Mouse (Mus musculus): Measurements from ENCODE around the gene Ccdc27.
A peak's percentile ranks its signal among the peaks of the same experiment; 100 is the strongest.

Gene Ccdc27

GRCm38 (mm10) chr4:154042577-154042976, at the start of gene Ccdc27:
TSS of gene Ccdc27 (minus strand) at chr4:154042677.
- no peak for DNase-seq

GRCm38 (mm10) chr4:154091356-154091755, 48.9 kb upstream of the Ccdc27 start:
- DNase-seq, result no peak

- no peak for DNase-seq
These were observed 46.7 kb upstream of the Ccdc27 start for GRCm38 (mm10) chr4:154089205-154089604.

- no peak for DNase-seq
These were observed 44.0 kb upstream of the Ccdc27 start for GRCm38 (mm10) chr4:154086436-154086835.

- no peak for DNase-seq
These were observed 43.4 kb upstream of the Ccdc27 start for GRCm38 (mm10) chr4:154085856-154086255.

GRCm38 (mm10) chr4:154081974-154082373, 39.5 kb upstream of the Ccdc27 start:
- no peak for DNase-seq

GRCm38 (mm10) chr4:154081021-154081420, 38.5 kb upstream of the Ccdc27 start:
- peak; percentile 48 to 63 for DNase-seq

GRCm38 (mm10) chr4:154080211-154080610, 37.7 kb upstream of the Ccdc27 start:
- no peak for DNase-seq

GRCm38 (mm10) chr4:154071941-154072340, 29.5 kb upstream of the Ccdc27 start:
- DNase-seq, result no peak

- DNase-seq, result no peak
These were observed 29.0 kb upstream of the Ccdc27 start for GRCm38 (mm10) chr4:154071521-154071920.

GRCm38 (mm10) chr4:154070896-154071295, 28.4 kb upstream of the Ccdc27 start:
- DNase-seq, result peak; percentile 25 to 35

- DNase-seq, result peak; percentile 38 to 53
These were observed 22.6 kb upstream of the Ccdc27 start for GRCm38 (mm10) chr4:154064827-154065773.

GRCm38 (mm10) chr4:154057696-154058095, 15.2 kb upstream of the Ccdc27 start:
- DNase-seq, result no peak

GRCm38 (mm10) chr4:154056661-154057060, 14.2 kb upstream of the Ccdc27 start:
- DNase-seq, result no peak

- DNase-seq, result no peak
These were observed 13.6 kb upstream of the Ccdc27 start for GRCm38 (mm10) chr4:154056046-154056445.

- DNase-seq, result no peak
These were observed 13.0 kb upstream of the Ccdc27 start for GRCm38 (mm10) chr4:154055482-154055881.

- DNase-seq, result no peak
These were observed 10.6 kb upstream of the Ccdc27 start for GRCm38 (mm10) chr4:154053065-154053464.

- no peak for DNase-seq
These were observed 8.9 kb upstream of the Ccdc27 start for GRCm38 (mm10) chr4:154051401-154051800.

- no peak for DNase-seq
These were observed 3.4 kb upstream of the Ccdc27 start for GRCm38 (mm10) chr4:154045837-154046236.

- no peak for DNase-seq
These were observed 5.4 kb downstream of the Ccdc27 start for GRCm38 (mm10) chr4:154037123-154037522.

GRCm38 (mm10) chr4:154028646-154029045, 13.8 kb downstream of the Ccdc27 start:
- no peak for DNase-seq

GRCm38 (mm10) chr4:154028066-154028465, 14.4 kb downstream of the Ccdc27 start:
- no peak for DNase-seq

- no peak for DNase-seq
These were observed 16.1 kb downstream of the Ccdc27 start for GRCm38 (mm10) chr4:154026441-154026761.

GRCm38 (mm10) chr4:154025641-154026440, 16.6 kb downstream of the Ccdc27 start, which contains the start of gene Smim1:
TSS of gene Smim1 (minus strand) at chr4:154026230.
- DNase-seq, result peak; percentile 64 to 65
